Mouse (Mus musculus): ENCODE data around the gene Gpr183. TPM values are rescaled to one million over a fixed set of nuclear protein-coding genes. Genes with fewer than 3 reads are reported as not detected.

Gpr183 gene
- not detected for polyA plus RNA-seq (2015; fragmentation: Illumina TruSeq; extraction: RNeasy Lipid Tissue Mini Kit (QIAGEN cat#74804); ENCODE audit: insufficient read depth, low read depth, low replicate concordance)

DNA sequence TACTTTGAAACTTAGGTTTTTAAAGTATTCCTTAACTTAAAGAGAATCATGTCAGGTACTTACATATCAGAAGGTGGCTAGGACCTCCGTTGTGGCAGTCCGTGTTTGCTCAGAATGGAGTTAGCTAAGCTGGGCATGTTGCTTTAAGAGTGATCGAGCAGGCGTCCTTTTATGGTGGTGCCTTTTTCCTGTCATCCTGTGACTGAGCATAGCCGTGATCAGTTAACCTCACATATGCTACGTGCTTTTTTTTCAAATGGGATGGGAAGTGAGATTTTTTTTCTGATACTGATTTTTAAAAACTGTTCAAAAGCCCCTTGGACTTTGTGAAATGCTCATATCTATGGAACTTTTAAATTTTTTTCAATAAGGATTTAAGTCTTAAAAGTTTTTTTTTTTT lies at the start of gene Gpr183:
Gpr183 (minus strand) TSS at position 206 of the 400 bp plus-strand sequence.

DNA sequence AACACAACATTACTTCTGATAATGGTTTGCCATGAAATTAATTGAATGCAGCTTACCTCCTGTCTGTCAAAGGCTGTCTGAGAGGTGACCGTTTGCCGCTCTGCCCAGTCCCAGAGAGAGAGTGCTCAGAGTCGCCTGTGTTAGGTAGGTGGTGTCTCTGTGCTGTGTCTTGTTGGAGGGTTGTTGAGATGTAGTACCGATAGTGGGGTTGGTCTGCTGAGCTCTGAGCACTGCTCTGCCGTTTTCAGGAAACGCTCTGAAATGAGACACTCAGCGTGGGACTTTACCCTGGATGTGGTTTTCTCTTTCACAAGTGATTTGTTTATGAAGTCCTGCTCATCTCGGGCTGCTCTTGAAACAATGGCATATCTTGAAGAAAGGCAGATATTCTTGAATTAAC lies 49.4 kb downstream of the Gpr183 start, which contains the start of gene Gpr18:
Gpr18 (minus strand) TSS at position 161 of the 400 bp plus-strand sequence.

Other genes with a start within 250 kb of the Gpr183 start
- 17.3 TPM for gene Dock9, start 167.4 kb downstream of the Gpr183 start, polyA plus RNA-seq (2015; fragmentation: Illumina TruSeq; extraction: RNeasy Lipid Tissue Mini Kit (QIAGEN cat#74804); ENCODE audit: insufficient read depth, low read depth, low replicate concordance)
- gene Ubac2, start 86.6 kb downstream of the Gpr183 start, polyA plus RNA-seq (2015; fragmentation: Illumina TruSeq; extraction: RNeasy Lipid Tissue Mini Kit (QIAGEN cat#74804); ENCODE audit: insufficient read depth, low read depth, low replicate concordance), result 6.4 TPM
- gene Gpr18, start 49.4 kb downstream of the Gpr183 start, polyA plus RNA-seq (2015; fragmentation: Illumina TruSeq; extraction: RNeasy Lipid Tissue Mini Kit (QIAGEN cat#74804); ENCODE audit: insufficient read depth, low read depth, low replicate concordance), result not detected
- gene Timm8a2, start 69.5 kb upstream of the Gpr183 start, polyA plus RNA-seq (2015; fragmentation: Illumina TruSeq; extraction: RNeasy Lipid Tissue Mini Kit (QIAGEN cat#74804); ENCODE audit: insufficient read depth, low read depth, low replicate concordance), result not detected
- gene Tm9sf2, start 141.8 kb upstream of the Gpr183 start, polyA plus RNA-seq (2015; fragmentation: Illumina TruSeq; extraction: RNeasy Lipid Tissue Mini Kit (QIAGEN cat#74804); ENCODE audit: insufficient read depth, low read depth, low replicate concordance), result 28.8 TPM
- gene Clybl, start 216.5 kb upstream of the Gpr183 start, polyA plus RNA-seq (2015; fragmentation: Illumina TruSeq; extraction: RNeasy Lipid Tissue Mini Kit (QIAGEN cat#74804); ENCODE audit: insufficient read depth, low read depth, low replicate concordance), result 7.7 TPM

Data from pancreas, adult 10 weeks (tissue).